Mouse (Mus musculus): ENCODE results near the gene Olfr786. TPM values are rescaled to one million over a fixed set of nuclear protein-coding genes. Genes with fewer than 3 reads are reported as not detected.

Olfr786 gene
- polyA plus RNA-seq (2015; fragmentation: Nextera tagmentation; extraction: Ambion mirVana) = not detected in 2 replicates

GRCm38 (mm10) chr10:129427006-129427405, at the start of gene Olfr786:
Gene Olfr786, plus strand, starts transcription at chr10:129427306.
- TF ChIP-seq CTCF (IDR thresholded peaks at IDR 0.05; ENCODE audit: low read depth) = no peak
- H3K27ac ChIP-seq = no peak within 1 kb of the TSS
- DNase-seq (ENCODE audit: low spot score) (no peak), ATAC-seq (replicated peaks; ENCODE audit: low FRiP score, low read depth) (no peak)
- no peak within 1 kb of the TSS for H3K4me3 ChIP-seq (replicated peaks; ENCODE audit: low read depth, low read length)
- H3K4me1 ChIP-seq (replicated peaks; ENCODE audit: insufficient read depth, low read length) = no peaks in the 10 kb centered on the region
- no peaks in the 10 kb centered on the region for H3K27me3 ChIP-seq (ENCODE audit: insufficient read depth, low read length)
- H3K9ac ChIP-seq (ENCODE audit: low read depth, low read length) = no peak within 1 kb of the TSS
- no peaks in the 10 kb centered on the region for H3K36me3 ChIP-seq (ENCODE audit: insufficient read depth, low read length)
- H3K9me3 ChIP-seq (replicated peaks; ENCODE audit: low read length) = no peaks in the 10 kb centered on the region
- no peak within 1 kb of the TSS for H3K4me2 ChIP-seq (ENCODE audit: low read length)

DNA sequence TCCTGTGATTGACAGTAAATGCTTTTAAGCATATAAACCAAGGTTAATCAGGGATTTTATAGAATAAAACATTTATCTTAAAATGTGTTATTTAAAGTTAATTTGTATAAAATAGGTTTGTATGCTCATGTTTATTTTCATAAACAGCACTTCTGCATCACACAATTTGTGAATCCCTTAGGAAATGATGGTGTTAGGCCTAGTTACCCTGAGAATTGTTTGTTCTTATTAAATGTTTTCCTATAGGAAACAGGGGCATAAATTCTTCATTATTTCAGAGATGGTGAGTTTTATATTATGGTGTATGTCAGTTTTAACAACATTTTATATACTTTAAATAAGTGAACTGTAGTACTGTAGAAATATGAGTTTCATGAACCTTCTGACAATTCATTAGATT, 43.3 kb upstream of the Olfr786 start, which contains the start of gene Olfr784:
Olfr784 (plus strand) TSS at position 301 of the 400 bp plus-strand sequence.
- Histone ChIP-seq H3K9me3 (replicated peaks; ENCODE audit: low read length) (no peaks in the 10 kb centered on the region), H3K36me3 (ENCODE audit: insufficient read depth, low read length) (no peaks in the 10 kb centered on the region), H3K27me3 (ENCODE audit: insufficient read depth, low read length) (no peaks in the 10 kb centered on the region), H3K4me2 (ENCODE audit: low read length) (no peak within 1 kb of the TSS), H3K27ac (no peak within 1 kb of the TSS), H3K9ac (ENCODE audit: low read depth, low read length) (no peak within 1 kb of the TSS), H3K4me1 (replicated peaks; ENCODE audit: insufficient read depth, low read length) (no peaks in the 10 kb centered on the region), H3K4me3 (replicated peaks; ENCODE audit: low read depth, low read length) (no peak within 1 kb of the TSS)
- DNase-seq (ENCODE audit: low spot score) (no peak), ATAC-seq (replicated peaks; ENCODE audit: low FRiP score, low read depth) (no peak)
- no peak for TF ChIP-seq CTCF (IDR thresholded peaks at IDR 0.05; ENCODE audit: low read depth)

DNA sequence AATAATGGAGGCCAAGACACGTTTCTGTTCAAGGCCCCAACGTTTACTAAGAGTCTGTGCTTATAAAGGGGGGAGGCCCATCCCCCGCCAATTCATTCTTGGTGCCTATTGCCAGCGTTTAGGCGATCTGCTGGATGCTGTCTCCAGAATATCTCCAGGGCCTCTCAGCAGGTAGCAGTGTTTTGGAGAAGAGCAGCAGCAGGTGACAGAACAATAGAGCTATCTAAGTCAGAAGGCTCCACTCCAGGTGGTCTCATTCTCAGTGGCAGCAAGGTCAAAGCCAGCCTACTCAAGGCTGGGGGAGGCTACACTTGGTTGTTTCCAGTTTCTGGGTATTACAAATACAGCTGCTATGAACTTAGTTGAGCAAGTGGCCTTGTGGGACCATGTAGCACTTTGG, 26.2 kb upstream of the Olfr786 start:
- H3K27me3 ChIP-seq (ENCODE audit: insufficient read depth, low read length) = no peaks in the 10 kb centered on the region
- H3K4me2 ChIP-seq (ENCODE audit: low read length) = no peak overlapping the region
- H3K4me1 ChIP-seq (replicated peaks; ENCODE audit: insufficient read depth, low read length) = no peaks in the 10 kb centered on the region
- DNase-seq (ENCODE audit: low spot score) (no peak), ATAC-seq (replicated peaks; ENCODE audit: low FRiP score, low read depth) (no peak)
- TF ChIP-seq CTCF (IDR thresholded peaks at IDR 0.05; ENCODE audit: low read depth) = no peak
- no peak overlapping the region for H3K9ac ChIP-seq (ENCODE audit: low read depth, low read length)
- no peak overlapping the region for H3K4me3 ChIP-seq (replicated peaks; ENCODE audit: low read depth, low read length)
- no peak overlapping the region for H3K27ac ChIP-seq
- H3K36me3 ChIP-seq (ENCODE audit: insufficient read depth, low read length) = no peaks in the 10 kb centered on the region
- H3K9me3 ChIP-seq (replicated peaks; ENCODE audit: low read length) = no peaks in the 10 kb centered on the region
- 59% methylated on average over 5 of the region's 5 CpGs for WGBS

DNA sequence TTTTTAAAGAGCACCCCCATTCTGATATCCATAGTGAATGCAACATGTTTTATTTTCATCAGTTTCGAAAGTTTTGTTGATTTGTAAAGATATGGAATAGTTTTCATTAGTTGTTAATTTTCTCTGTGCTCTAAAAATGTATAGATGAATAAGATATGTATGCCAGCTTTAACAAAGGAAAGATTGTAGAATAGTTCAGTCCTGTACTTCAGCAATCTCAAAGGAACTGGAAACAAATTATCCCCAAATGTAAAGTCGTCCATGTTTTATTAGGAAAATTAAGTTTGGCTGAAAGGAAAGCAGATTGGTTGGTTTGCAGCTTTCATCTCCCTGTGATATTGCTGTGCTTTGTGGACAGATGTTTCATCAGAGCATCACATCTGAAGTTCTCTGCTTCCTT, 22.0 kb upstream of the Olfr786 start, which contains the start of gene Olfr785:
Olfr785 (plus strand) TSS at position 301 of the 400 bp plus-strand sequence.
- no peak within 1 kb of the TSS for H3K4me3 ChIP-seq (replicated peaks; ENCODE audit: low read depth, low read length)
- no peak within 1 kb of the TSS for H3K4me2 ChIP-seq (ENCODE audit: low read length)
- no peaks in the 10 kb centered on the region for H3K36me3 ChIP-seq (ENCODE audit: insufficient read depth, low read length)
- 66% methylated on average over 2 of the region's 2 CpGs for WGBS
- ATAC-seq (replicated peaks; ENCODE audit: low FRiP score, low read depth) (no peak), DNase-seq (ENCODE audit: low spot score) (no peak)
- H3K9ac ChIP-seq (ENCODE audit: low read depth, low read length) = no peak within 1 kb of the TSS
- no peak within 1 kb of the TSS for H3K27ac ChIP-seq
- no peaks in the 10 kb centered on the region for H3K4me1 ChIP-seq (replicated peaks; ENCODE audit: insufficient read depth, low read length)
- H3K9me3 ChIP-seq (replicated peaks; ENCODE audit: low read length) = no peaks in the 10 kb centered on the region
- no peaks in the 10 kb centered on the region for H3K27me3 ChIP-seq (ENCODE audit: insufficient read depth, low read length)
- TF ChIP-seq CTCF (IDR thresholded peaks at IDR 0.05; ENCODE audit: low read depth) = no peak

DNA sequence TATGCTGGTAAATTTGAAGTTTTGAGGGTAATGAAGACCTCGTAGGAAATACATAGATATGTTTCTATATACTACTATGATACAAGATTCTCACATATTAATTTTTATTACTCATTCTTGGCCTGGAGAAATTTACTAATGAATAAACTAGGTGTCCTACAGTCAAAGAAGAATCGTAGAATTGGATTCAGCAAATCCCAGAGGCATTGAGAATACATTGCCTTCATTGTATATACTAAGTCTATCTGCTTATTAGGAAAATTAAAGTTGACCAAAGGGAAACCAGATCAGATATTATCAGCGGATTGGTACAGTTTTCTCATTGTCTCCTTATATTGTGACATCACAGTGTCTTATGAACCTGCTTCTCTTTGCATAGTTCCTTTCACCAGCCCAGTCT, 34.5 kb downstream of the Olfr786 start, which contains the start of gene Olfr787:
Olfr787 (plus strand) TSS at position 301 of the 400 bp plus-strand sequence.
- H3K9me3 ChIP-seq (replicated peaks; ENCODE audit: low read length) = no peaks in the 10 kb centered on the region

GRCm38 (mm10) chr10:129470698-129471097, 43.6 kb downstream of the Olfr786 start, which contains the start of gene Olfr788:
Gene Olfr788, plus strand, starts transcription at chr10:129470998.
- no peak within 1 kb of the TSS for H3K27ac ChIP-seq
- H3K4me1 ChIP-seq (replicated peaks; ENCODE audit: insufficient read depth, low read length) = no peaks in the 10 kb centered on the region
- no peaks in the 10 kb centered on the region for H3K9me3 ChIP-seq (replicated peaks; ENCODE audit: low read length)
- H3K4me3 ChIP-seq (replicated peaks; ENCODE audit: low read depth, low read length) = no peak within 1 kb of the TSS
- ATAC-seq (replicated peaks; ENCODE audit: low FRiP score, low read depth) (no peak), DNase-seq (ENCODE audit: low spot score) (no peak)
- H3K36me3 ChIP-seq (ENCODE audit: insufficient read depth, low read length) = no peaks in the 10 kb centered on the region
- no peak within 1 kb of the TSS for H3K9ac ChIP-seq (ENCODE audit: low read depth, low read length)
- no peaks in the 10 kb centered on the region for H3K27me3 ChIP-seq (ENCODE audit: insufficient read depth, low read length)
- no peak for TF ChIP-seq CTCF (IDR thresholded peaks at IDR 0.05; ENCODE audit: low read depth)
- no peak within 1 kb of the TSS for H3K4me2 ChIP-seq (ENCODE audit: low read length)

More for the DNA sequence above, 34.5 kb downstream of the Olfr786 start, which contains the start of gene Olfr787:
- no peaks in the 10 kb centered on the region for H3K27me3 ChIP-seq (ENCODE audit: insufficient read depth, low read length)
- no peak for ATAC-seq (replicated peaks; ENCODE audit: low FRiP score, low read depth)
- H3K4me3 ChIP-seq (replicated peaks; ENCODE audit: low read depth, low read length) = no peak within 1 kb of the TSS
- no peak within 1 kb of the TSS for H3K4me2 ChIP-seq (ENCODE audit: low read length)
- no peak within 1 kb of the TSS for H3K27ac ChIP-seq
- H3K36me3 ChIP-seq (ENCODE audit: insufficient read depth, low read length) = no peaks in the 10 kb centered on the region
- 78% methylated on average over 3 of the region's 3 CpGs for whole genome bisulfite sequencing
- TF ChIP-seq CTCF (IDR thresholded peaks at IDR 0.05; ENCODE audit: low read depth) = no peak
- no peak within 1 kb of the TSS for H3K9ac ChIP-seq (ENCODE audit: low read depth, low read length)
- no peaks in the 10 kb centered on the region for H3K4me1 ChIP-seq (replicated peaks; ENCODE audit: insufficient read depth, low read length)
- DNase-seq (ENCODE audit: low spot score) = no peak

DNA sequence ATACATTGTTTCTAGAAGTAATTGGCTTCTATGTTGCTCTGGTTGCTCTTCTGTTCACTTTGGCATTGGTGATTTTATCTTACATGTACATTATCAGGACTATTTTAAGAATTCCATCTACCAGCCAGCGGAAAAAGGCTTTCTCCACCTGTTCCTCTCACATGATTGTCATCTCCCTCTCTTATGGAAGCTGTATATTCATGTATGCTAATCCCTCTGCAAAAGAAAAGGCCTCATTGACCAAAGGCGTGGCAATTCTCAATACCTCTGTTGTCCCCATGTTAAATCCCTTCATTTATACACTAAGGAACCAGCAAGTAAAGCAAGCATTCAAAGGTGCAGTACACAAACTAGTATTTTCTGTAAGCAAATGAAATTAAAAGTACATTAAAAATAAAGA, 46.1 kb downstream of the Olfr786 start:
- no peak for TF ChIP-seq CTCF (IDR thresholded peaks at IDR 0.05; ENCODE audit: low read depth)
- no peak for ATAC-seq (replicated peaks; ENCODE audit: low FRiP score, low read depth)
- Histone ChIP-seq H3K9ac (ENCODE audit: low read depth, low read length) (no peak overlapping the region), H3K27me3 (ENCODE audit: insufficient read depth, low read length) (no peaks in the 10 kb centered on the region), H3K4me3 (replicated peaks; ENCODE audit: low read depth, low read length) (no peak overlapping the region), H3K4me2 (ENCODE audit: low read length) (no peak overlapping the region), H3K27ac (no peak overlapping the region), H3K4me1 (replicated peaks; ENCODE audit: insufficient read depth, low read length) (no peaks in the 10 kb centered on the region), H3K9me3 (replicated peaks; ENCODE audit: low read length) (no peaks in the 10 kb centered on the region), H3K36me3 (ENCODE audit: insufficient read depth, low read length) (no peaks in the 10 kb centered on the region)
- WGBS = 69% methylated on average over 2 of the region's 2 CpGs
- no peak for DNase-seq (ENCODE audit: low spot score)
